Mouse (Mus musculus): ENCODE data around the gene Sumo3. TPM values are rescaled to one million over a fixed set of nuclear protein-coding genes. Genes with fewer than 3 reads are reported as not detected.
A peak's percentile ranks its signal among the peaks of the same experiment; 100 is the strongest.

Sumo3 gene
- polyA plus RNA-seq, 1 experiment from 2014 or later = 313 TPM

GRCm38 (mm10) chr10:77647901-77648300 lies 42.0 kb downstream of the Sumo3 start:
- WGBS = 83% methylated on average over 8 of the region's 8 CpGs
- H3K27me3 ChIP-seq (ENCODE audit: insufficient read depth, low read length) = no peaks in the 10 kb centered on the region
- H3K4me3 ChIP-seq (replicated peaks; ENCODE audit: low read depth, low read length) = no peak overlapping the region
- peaks cover 33% of the 10 kb centered on the region for H3K36me3 ChIP-seq (ENCODE audit: insufficient read depth, low read length)
- no peak overlapping the region for H3K9ac ChIP-seq (ENCODE audit: low read depth, low read length)
- ATAC-seq (replicated peaks; ENCODE audit: low FRiP score, low read depth) (no peak), DNase-seq (ENCODE audit: low spot score) (no peak)
- H3K4me1 ChIP-seq (replicated peaks; ENCODE audit: insufficient read depth, low read length) = no peaks in the 10 kb centered on the region
- no peak overlapping the region for H3K4me2 ChIP-seq (ENCODE audit: low read length)
- H3K9me3 ChIP-seq (replicated peaks; ENCODE audit: low read length) = no peaks in the 10 kb centered on the region
- TF ChIP-seq CTCF (IDR thresholded peaks at IDR 0.05; ENCODE audit: low read depth) = no peak
- no peak overlapping the region for H3K27ac ChIP-seq

DNA sequence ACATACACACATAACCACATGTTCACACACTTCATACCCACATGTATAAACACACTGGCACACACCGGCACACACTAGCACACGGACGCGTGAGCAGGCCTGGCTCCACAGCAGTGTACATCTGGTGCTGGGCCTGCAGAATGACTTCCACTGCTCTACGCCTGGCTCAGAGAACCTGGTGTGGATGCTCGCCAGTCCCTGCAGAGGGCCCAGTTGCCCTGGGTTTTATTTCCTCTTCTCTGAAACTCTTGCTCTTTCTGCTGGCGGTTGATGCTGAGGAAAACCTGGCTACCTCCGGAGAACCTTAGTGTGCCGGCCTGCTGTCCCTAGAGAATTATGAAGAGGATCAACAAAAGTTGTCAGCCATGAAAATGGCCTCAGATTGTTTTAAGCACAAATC lies 46.1 kb downstream of the Sumo3 start:
- H3K27ac ChIP-seq = no peak overlapping the region
- no peak overlapping the region for H3K4me2 ChIP-seq (ENCODE audit: low read length)
- H3K36me3 ChIP-seq (ENCODE audit: insufficient read depth, low read length) = no peaks in the 10 kb centered on the region
- H3K27me3 ChIP-seq (ENCODE audit: insufficient read depth, low read length) = no peaks in the 10 kb centered on the region
- TF ChIP-seq CTCF (IDR thresholded peaks at IDR 0.05; ENCODE audit: low read depth) = no peak
- H3K9me3 ChIP-seq (replicated peaks; ENCODE audit: low read length) = no peaks in the 10 kb centered on the region
- H3K9ac ChIP-seq (ENCODE audit: low read depth, low read length) = no peak overlapping the region
- no peak for ATAC-seq (replicated peaks; ENCODE audit: low FRiP score, low read depth)
- no peak overlapping the region for H3K4me3 ChIP-seq (replicated peaks; ENCODE audit: low read depth, low read length)
- H3K4me1 ChIP-seq (replicated peaks; ENCODE audit: insufficient read depth, low read length) = no peaks in the 10 kb centered on the region
- DNase-seq (ENCODE audit: low spot score) = no peak
- WGBS = 88% methylated on average over 9 of the region's 9 CpGs

DNA sequence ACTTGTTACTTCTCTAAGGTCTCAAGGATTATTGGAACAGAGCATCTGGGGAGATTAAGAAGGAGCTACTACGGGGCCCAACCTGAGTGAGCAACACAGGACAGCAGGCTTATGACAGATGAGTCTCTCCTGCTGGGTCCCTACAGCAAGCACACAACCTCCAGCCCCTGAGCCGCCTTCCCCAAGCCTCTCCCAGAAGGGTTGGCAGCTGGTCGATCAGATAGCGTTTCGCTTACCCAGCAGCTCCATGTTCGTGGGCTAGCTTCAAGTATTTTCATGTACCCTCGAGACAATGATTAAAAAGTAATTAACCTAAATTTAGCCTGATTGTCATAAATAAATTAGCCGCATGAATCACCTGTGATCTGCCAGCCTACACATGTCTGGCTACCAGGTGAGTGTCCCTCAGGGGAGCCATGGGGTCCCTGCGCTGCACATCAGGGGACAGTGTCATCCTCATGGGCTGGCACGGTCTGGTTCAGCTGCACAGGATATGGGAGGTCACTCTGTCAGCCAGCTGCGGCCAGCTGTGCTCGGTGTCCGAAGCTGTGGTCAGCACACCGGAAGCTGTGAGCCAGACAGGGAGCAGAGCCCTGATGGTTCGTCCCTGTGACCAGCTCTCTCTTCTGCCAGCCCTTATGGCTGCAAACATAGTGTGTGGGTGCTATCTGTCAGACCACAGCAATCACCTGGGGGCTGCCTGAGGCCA lies 52.5 kb downstream of the Sumo3 start:
- no peaks in the 10 kb centered on the region for H3K36me3 ChIP-seq (ENCODE audit: insufficient read depth, low read length)
- no peaks in the 10 kb centered on the region for H3K9me3 ChIP-seq (replicated peaks; ENCODE audit: low read length)
- H3K4me3 ChIP-seq (replicated peaks; ENCODE audit: low read depth, low read length) = no peak overlapping the region
- H3K4me1 ChIP-seq (replicated peaks; ENCODE audit: insufficient read depth, low read length) = peaks cover 6% of the 10 kb centered on the region; the same call in 1 of the 2 replicates
- H3K27ac ChIP-seq = no peak overlapping the region
- ATAC-seq (replicated peaks; ENCODE audit: low FRiP score, low read depth) (peak; percentile 46; the same call in 1 of the 2 replicates), DNase-seq (ENCODE audit: low spot score) (no peak)
- no peaks in the 10 kb centered on the region for H3K27me3 ChIP-seq (ENCODE audit: insufficient read depth, low read length)
- TF ChIP-seq CTCF (IDR thresholded peaks at IDR 0.05; ENCODE audit: low read depth) = no peak
- 26% methylated on average over 15 of the region's 15 CpGs for WGBS
- H3K4me2 ChIP-seq (ENCODE audit: low read length) = no peak overlapping the region; the same call in 1 of the 2 replicates
- H3K9ac ChIP-seq (ENCODE audit: low read depth, low read length) = no peak overlapping the region

DNA sequence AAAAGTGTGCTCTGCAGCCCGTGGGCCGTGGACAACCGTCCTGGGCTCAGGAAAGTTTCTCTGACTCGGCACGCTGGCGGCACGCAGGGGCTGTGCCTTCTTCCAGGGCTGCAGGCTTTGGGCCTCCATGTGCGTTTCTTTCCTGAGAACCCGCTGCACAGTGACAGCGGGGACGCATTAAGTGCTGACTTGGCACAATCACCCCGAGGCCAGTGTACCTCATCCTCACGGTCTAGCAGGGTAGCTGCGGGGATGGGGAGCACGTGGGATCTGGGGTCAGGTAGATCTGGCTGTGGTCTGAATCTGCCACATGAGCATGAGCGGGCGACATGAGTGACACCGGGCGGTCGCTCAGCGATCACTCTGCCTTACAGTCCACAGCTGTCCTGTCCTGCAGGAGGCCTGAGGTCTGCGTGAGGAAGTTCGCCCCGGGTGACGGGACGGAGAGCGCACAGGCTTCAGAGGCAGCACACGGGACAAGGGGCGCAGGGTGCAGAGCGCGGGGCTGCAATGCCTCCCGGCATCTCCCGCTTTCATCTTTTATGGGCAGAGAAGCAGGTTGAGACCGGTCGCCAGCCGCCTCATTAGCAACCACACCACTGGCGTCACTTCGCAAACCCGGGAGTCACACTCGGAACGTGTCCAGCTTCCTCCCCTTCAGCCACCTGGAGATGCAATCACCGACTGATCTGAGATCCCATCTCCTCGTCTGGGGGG lies 58.2 kb downstream of the Sumo3 start:
- Histone ChIP-seq H3K4me1 (replicated peaks; ENCODE audit: insufficient read depth, low read length) (no peaks in the 10 kb centered on the region), H3K36me3 (ENCODE audit: insufficient read depth, low read length) (no peaks in the 10 kb centered on the region), H3K27ac (no peak overlapping the region), H3K4me2 (ENCODE audit: low read length) (peak overlapping the region; percentile 45), H3K9me3 (replicated peaks; ENCODE audit: low read length) (no peaks in the 10 kb centered on the region), H3K9ac (ENCODE audit: low read depth, low read length) (no peak overlapping the region; the same call in 1 of the 2 replicates), H3K4me3 (replicated peaks; ENCODE audit: low read depth, low read length) (no peak overlapping the region), H3K27me3 (ENCODE audit: insufficient read depth, low read length) (no peaks in the 10 kb centered on the region)
- DNase-seq (ENCODE audit: low spot score) (no peak), ATAC-seq (replicated peaks; ENCODE audit: low FRiP score, low read depth) (0 out of 2 replicates have a peak, but pooled peaks have one; percentile 35)
- TF ChIP-seq CTCF (IDR thresholded peaks at IDR 0.05; ENCODE audit: low read depth) = no peak
- WGBS = 24% methylated on average over 43 of the region's 43 CpGs

- DNase-seq (ENCODE audit: low spot score) = no peak
- 69% methylated on average over 8 of the region's 8 CpGs for WGBS
- H3K27me3 ChIP-seq (ENCODE audit: insufficient read depth, low read length) = no peaks in the 10 kb centered on the region
- H3K27ac ChIP-seq = no peak overlapping the region
- no peak for TF ChIP-seq CTCF (IDR thresholded peaks at IDR 0.05; ENCODE audit: low read depth)
- no peaks in the 10 kb centered on the region for H3K9me3 ChIP-seq (replicated peaks; ENCODE audit: low read length)
- H3K4me1 ChIP-seq (replicated peaks; ENCODE audit: insufficient read depth, low read length) = no peaks in the 10 kb centered on the region
- ATAC-seq (replicated peaks; ENCODE audit: low FRiP score, low read depth) = no peak
- no peak overlapping the region for H3K4me2 ChIP-seq (ENCODE audit: low read length)
- H3K9ac ChIP-seq (ENCODE audit: low read depth, low read length) = no peak overlapping the region
- H3K4me3 ChIP-seq (replicated peaks; ENCODE audit: low read depth, low read length) = no peak overlapping the region
- H3K36me3 ChIP-seq (ENCODE audit: insufficient read depth, low read length) = no peaks in the 10 kb centered on the region
Observed at GRCm38 (mm10) chr10:77666342-77666741, 60.4 kb downstream of the Sumo3 start.

- Histone ChIP-seq H3K4me1 (replicated peaks; ENCODE audit: insufficient read depth, low read length) (no peaks in the 10 kb centered on the region), H3K4me2 (ENCODE audit: low read length) (no peak overlapping the region), H3K36me3 (ENCODE audit: insufficient read depth, low read length) (no peaks in the 10 kb centered on the region), H3K9ac (ENCODE audit: low read depth, low read length) (no peak overlapping the region), H3K27me3 (ENCODE audit: insufficient read depth, low read length) (no peaks in the 10 kb centered on the region), H3K4me3 (replicated peaks; ENCODE audit: low read depth, low read length) (no peak overlapping the region), H3K27ac (no peak overlapping the region), H3K9me3 (replicated peaks; ENCODE audit: low read length) (no peaks in the 10 kb centered on the region)
- WGBS = 68% methylated on average over 4 of the region's 4 CpGs
- TF ChIP-seq CTCF (IDR thresholded peaks at IDR 0.05; ENCODE audit: low read depth) = no peak
- DNase-seq (ENCODE audit: low spot score) = no peak
- ATAC-seq (replicated peaks; ENCODE audit: low FRiP score, low read depth) = no peak
Observed at GRCm38 (mm10) chr10:77667402-77667801, 61.5 kb downstream of the Sumo3 start.

MicroRNA genes within 50 kb of the gene (microRNA counts, 519-probe panel; counts per million panel counts)
- microRNA mmu-miR-1930 = 330 counts per million, percentile 68 among the panel's probes with 10 or more counts

Small RNAs within 50 kb of the gene (microRNA-seq; reads per million reads assigned to microRNA genes)
- gene Mir1930 = 3.0 reads per million, percentile 7 among the genes with 10 or more reads in this experiment

Other genes with a start within 250 kb of the Sumo3 start
- 4.6 TPM in 2 replicates for gene Adarb1, start 187.8 kb upstream of the Sumo3 start, polyA plus RNA-seq (2015; fragmentation: Nextera tagmentation; extraction: Ambion mirVana)
- gene Fam207a, start 90.3 kb upstream of the Sumo3 start, polyA plus RNA-seq (2015; fragmentation: Nextera tagmentation; extraction: Ambion mirVana) = 32.7 and 34.1 TPM in 2 replicates
- 1.4 and 1.6 TPM in 2 replicates for gene Itgb2, start 75.8 kb upstream of the Sumo3 start, polyA plus RNA-seq (2015; fragmentation: Nextera tagmentation; extraction: Ambion mirVana)
- 210 and 216 TPM in 2 replicates for gene Pttg1ip, start 24.4 kb upstream of the Sumo3 start, polyA plus RNA-seq (2015; fragmentation: Nextera tagmentation; extraction: Ambion mirVana)
- gene Gm49325, start 100 bp downstream of the Sumo3 start, polyA plus RNA-seq (2015; fragmentation: Nextera tagmentation; extraction: Ambion mirVana) = 13.1 and 15.2 TPM in 2 replicates
- gene Ube2g2, start 16.2 kb downstream of the Sumo3 start, polyA plus RNA-seq (2015; fragmentation: Nextera tagmentation; extraction: Ambion mirVana) = 51.4 and 53.5 TPM in 2 replicates
- 0.41 and 0.43 TPM in 2 replicates for gene Tspear, start 80.5 kb downstream of the Sumo3 start, polyA plus RNA-seq (2015; fragmentation: Nextera tagmentation; extraction: Ambion mirVana)
- gene Gm19402, start 84.7 kb downstream of the Sumo3 start, polyA plus RNA-seq (2015; fragmentation: Nextera tagmentation; extraction: Ambion mirVana) = not detected in 2 replicates
- gene Gm9508, start 91.1 kb downstream of the Sumo3 start, polyA plus RNA-seq (2015; fragmentation: Nextera tagmentation; extraction: Ambion mirVana) = not detected in 2 replicates
- gene Gm10272, start 100.5 kb downstream of the Sumo3 start, polyA plus RNA-seq (2015; fragmentation: Nextera tagmentation; extraction: Ambion mirVana) = not detected in 2 replicates
- not detected in 2 replicates for gene Gm10024, start 105.4 kb downstream of the Sumo3 start, polyA plus RNA-seq (2015; fragmentation: Nextera tagmentation; extraction: Ambion mirVana)
- not detected in 2 replicates for gene Gm10142, start 109.7 kb downstream of the Sumo3 start, polyA plus RNA-seq (2015; fragmentation: Nextera tagmentation; extraction: Ambion mirVana)
- not detected in 2 replicates for gene Krtap12-1, start 114.5 kb downstream of the Sumo3 start, polyA plus RNA-seq (2015; fragmentation: Nextera tagmentation; extraction: Ambion mirVana)
- not detected in 2 replicates for gene Gm10100, start 120.4 kb downstream of the Sumo3 start, polyA plus RNA-seq (2015; fragmentation: Nextera tagmentation; extraction: Ambion mirVana)
- gene Gm18596, start 136.5 kb downstream of the Sumo3 start, polyA plus RNA-seq (2015; fragmentation: Nextera tagmentation; extraction: Ambion mirVana) = not detected in 2 replicates
- not detected in 2 replicates for gene Gm9736, start 145.3 kb downstream of the Sumo3 start, polyA plus RNA-seq (2015; fragmentation: Nextera tagmentation; extraction: Ambion mirVana)
- not detected in 2 replicates for gene Gm3233, start 153.6 kb downstream of the Sumo3 start, polyA plus RNA-seq (2015; fragmentation: Nextera tagmentation; extraction: Ambion mirVana)
- not detected in 2 replicates for gene Gm3238, start 165.2 kb downstream of the Sumo3 start, polyA plus RNA-seq (2015; fragmentation: Nextera tagmentation; extraction: Ambion mirVana)
- gene Gm7138, start 170.8 kb downstream of the Sumo3 start, polyA plus RNA-seq (2015; fragmentation: Nextera tagmentation; extraction: Ambion mirVana) = not detected in 2 replicates
- not detected in 2 replicates for gene Gm3250, start 176.4 kb downstream of the Sumo3 start, polyA plus RNA-seq (2015; fragmentation: Nextera tagmentation; extraction: Ambion mirVana)
- not detected in 2 replicates for gene Gm7137, start 182.1 kb downstream of the Sumo3 start, polyA plus RNA-seq (2015; fragmentation: Nextera tagmentation; extraction: Ambion mirVana)
- gene Gm9639, start 189.0 kb downstream of the Sumo3 start, polyA plus RNA-seq (2015; fragmentation: Nextera tagmentation; extraction: Ambion mirVana) = not detected in 2 replicates
- not detected in 2 replicates for gene Gm19668, start 193.0 kb downstream of the Sumo3 start, polyA plus RNA-seq (2015; fragmentation: Nextera tagmentation; extraction: Ambion mirVana)
- gene Gm9507, start 205.7 kb downstream of the Sumo3 start, polyA plus RNA-seq (2015; fragmentation: Nextera tagmentation; extraction: Ambion mirVana) = not detected in 2 replicates
- not detected in 2 replicates for gene Gm2696, start 208.6 kb downstream of the Sumo3 start, polyA plus RNA-seq (2015; fragmentation: Nextera tagmentation; extraction: Ambion mirVana)
- gene Krtap10-4, start 221.0 kb downstream of the Sumo3 start, polyA plus RNA-seq (2015; fragmentation: Nextera tagmentation; extraction: Ambion mirVana) = not detected in 2 replicates
- not detected in 2 replicates for gene Krtap10-10, start 229.8 kb downstream of the Sumo3 start, polyA plus RNA-seq (2015; fragmentation: Nextera tagmentation; extraction: Ambion mirVana)
- not detected in 2 replicates for gene Gm36176, start 240.7 kb downstream of the Sumo3 start, polyA plus RNA-seq (2015; fragmentation: Nextera tagmentation; extraction: Ambion mirVana)
- gene Gm10318, start 246.8 kb downstream of the Sumo3 start, polyA plus RNA-seq (2015; fragmentation: Nextera tagmentation; extraction: Ambion mirVana) = not detected in 2 replicates

All from kidney, postnatal 0 days (tissue).